Mouse (Mus musculus): Measurements from ENCODE around the gene Rab27a. TPM values are rescaled to one million over a fixed set of nuclear protein-coding genes. Genes with fewer than 3 reads are reported as not detected.

Rab27a gene
- polyA plus RNA-seq, 1 experiment = 0.06 TPM

DNA sequence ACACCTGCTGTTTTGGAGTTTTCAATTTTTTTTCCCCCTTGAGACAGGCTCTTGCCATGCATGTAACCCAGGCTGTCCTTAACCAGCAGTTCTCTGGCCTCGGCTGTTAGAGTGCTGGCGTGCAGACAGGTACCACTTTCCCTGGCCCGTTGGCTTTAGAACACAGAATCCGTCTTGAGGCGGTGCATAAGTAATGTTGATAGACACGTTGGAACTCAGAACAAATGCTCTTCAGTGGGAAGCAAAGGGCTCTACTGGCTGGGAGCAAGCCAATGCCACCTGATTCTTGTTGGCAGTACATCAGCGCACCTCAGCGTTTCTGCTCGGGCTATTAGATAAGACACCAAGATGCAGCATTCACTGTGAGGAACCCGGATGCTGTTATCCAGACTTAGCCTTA lies 24.8 kb upstream of the Rab27a start:
- Histone ChIP-seq H3K79me3 (ENCODE audit: low read depth) (no peaks in the 10 kb centered on the region), H3K36me3 (ENCODE audit: control insufficient read depth, insufficient read depth) (peaks cover 9% of the 10 kb centered on the region), H3K79me2 (ENCODE audit: control insufficient read depth, insufficient read depth) (no peaks in the 10 kb centered on the region), H3K4me3 (ENCODE audit: insufficient read depth, poor library complexity, severe bottlenecking) (no peak overlapping the region), H3ac (ENCODE audit: control insufficient read depth, insufficient read length, low read depth) (no peak overlapping the region), H3K27me3 (ENCODE audit: control insufficient read depth, insufficient read depth, insufficient read length) (no peaks in the 10 kb centered on the region)
- TF ChIP-seq CTCF (IDR thresholded peaks at IDR 0.05; ENCODE audit: control insufficient read depth, insufficient read depth, insufficient read length) (no peak), USF1 (IDR thresholded peaks at IDR 0.05; ENCODE audit: low read depth) (no peak), MYOD1 (IDR thresholded peaks at IDR 0.05; ENCODE audit: control insufficient read depth, insufficient read length, low read depth) (no peak), MAX (IDR thresholded peaks at IDR 0.05) (no peak), MYOG (IDR thresholded peaks at IDR 0.05; ENCODE audit: control insufficient read depth, extremely low read depth, insufficient read length) (no peak), CEBPB (IDR thresholded peaks at IDR 0.05; ENCODE audit: low read depth) (no peak), FOSL1 (IDR thresholded peaks at IDR 0.05; ENCODE audit: insufficient read depth, low read length, poor library complexity, severe bottlenecking) (no peak)

DNA sequence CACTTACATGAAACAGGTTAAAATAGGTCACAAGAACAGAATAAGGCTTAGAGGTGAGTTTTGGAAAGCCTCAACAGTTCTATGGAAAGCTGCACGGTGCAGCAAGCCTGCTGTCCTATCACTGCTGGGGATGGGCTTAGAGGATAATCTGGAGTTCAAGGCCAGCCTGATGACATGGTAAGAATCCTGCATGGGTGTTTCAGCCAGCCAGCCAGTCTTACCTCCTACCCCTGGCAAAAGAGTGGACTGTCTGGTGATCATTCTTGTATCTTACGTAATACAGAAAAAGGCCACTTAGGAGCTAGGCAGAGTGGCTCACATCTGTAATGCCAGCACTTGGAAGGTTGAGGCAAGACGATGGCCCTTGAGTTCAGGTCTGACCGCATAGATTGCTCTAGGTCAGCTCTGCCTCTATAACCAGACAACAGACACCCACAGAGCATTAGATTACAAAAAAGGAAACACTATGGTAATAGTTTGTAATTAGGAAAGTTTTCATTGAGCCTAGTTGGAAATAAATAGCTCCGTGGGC lies 24.0 kb upstream of the Rab27a start:
- H3K4me3 ChIP-seq (ENCODE audit: insufficient read depth, poor library complexity, severe bottlenecking) = no peak overlapping the region
- TF ChIP-seq MYOD1 (IDR thresholded peaks at IDR 0.05; ENCODE audit: control insufficient read depth, insufficient read length, low read depth) (no peak), FOSL1 (IDR thresholded peaks at IDR 0.05; ENCODE audit: insufficient read depth, low read length, poor library complexity, severe bottlenecking) (no peak), MYOG (IDR thresholded peaks at IDR 0.05; ENCODE audit: control insufficient read depth, extremely low read depth, insufficient read length) (no peak), MAX (IDR thresholded peaks at IDR 0.05) (no peak), USF1 (IDR thresholded peaks at IDR 0.05; ENCODE audit: low read depth) (no peak), CTCF (IDR thresholded peaks at IDR 0.05; ENCODE audit: control insufficient read depth, insufficient read depth, insufficient read length) (no peak), CEBPB (IDR thresholded peaks at IDR 0.05; ENCODE audit: low read depth) (no peak)
- peaks cover 9% of the 10 kb centered on the region for H3K36me3 ChIP-seq (ENCODE audit: control insufficient read depth, insufficient read depth)
- no peak overlapping the region for H3ac ChIP-seq (ENCODE audit: control insufficient read depth, insufficient read length, low read depth)
- no peaks in the 10 kb centered on the region for H3K79me2 ChIP-seq (ENCODE audit: control insufficient read depth, insufficient read depth)
- H3K27me3 ChIP-seq (ENCODE audit: control insufficient read depth, insufficient read depth, insufficient read length) = no peaks in the 10 kb centered on the region
- no peaks in the 10 kb centered on the region for H3K79me3 ChIP-seq (ENCODE audit: low read depth)

DNA sequence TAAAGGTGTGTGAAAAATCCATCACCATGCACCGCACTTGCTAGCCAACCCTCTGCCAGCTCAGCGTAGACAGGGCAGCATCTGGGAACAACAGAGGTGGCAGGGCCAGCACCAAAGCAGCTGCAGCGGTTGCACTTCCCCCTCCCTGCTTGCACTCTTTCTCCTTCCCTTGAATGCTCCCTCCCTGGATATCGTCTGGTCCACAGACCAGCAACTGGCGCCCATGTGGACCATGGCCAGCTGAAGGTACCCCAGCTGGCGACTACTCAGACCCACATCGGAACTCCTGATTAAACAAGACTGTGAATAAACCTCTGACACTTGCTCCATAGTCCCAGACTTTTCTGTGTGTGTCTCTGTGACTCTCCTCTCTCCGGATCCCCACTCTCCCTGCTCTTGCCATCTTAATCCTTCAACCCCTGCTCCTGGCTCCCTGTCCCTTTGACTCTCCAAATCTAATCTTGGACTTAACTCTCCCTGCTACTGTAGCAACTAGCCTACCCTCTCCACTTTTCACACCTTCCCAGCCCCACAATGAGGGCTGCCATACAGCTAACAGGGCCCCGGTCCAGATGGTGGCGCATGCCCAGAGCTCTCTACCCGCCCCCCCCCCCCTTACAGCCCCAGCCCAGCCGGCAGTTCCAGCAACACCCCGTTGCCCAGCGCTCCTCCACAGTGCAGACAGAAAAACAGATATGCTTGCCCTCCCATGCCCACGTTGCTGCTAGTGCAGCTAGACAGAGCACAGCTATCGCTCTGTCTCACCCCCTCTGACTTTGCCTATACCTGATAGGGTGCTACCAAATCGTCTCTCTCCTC lies 18.6 kb upstream of the Rab27a start:
- TF ChIP-seq CEBPB (IDR thresholded peaks at IDR 0.05; ENCODE audit: low read depth) = no peak
- Histone ChIP-seq H3ac (ENCODE audit: control insufficient read depth, insufficient read length, low read depth) (no peak overlapping the region), H3K4me3 (ENCODE audit: insufficient read depth, poor library complexity, severe bottlenecking) (no peak overlapping the region)

DNA sequence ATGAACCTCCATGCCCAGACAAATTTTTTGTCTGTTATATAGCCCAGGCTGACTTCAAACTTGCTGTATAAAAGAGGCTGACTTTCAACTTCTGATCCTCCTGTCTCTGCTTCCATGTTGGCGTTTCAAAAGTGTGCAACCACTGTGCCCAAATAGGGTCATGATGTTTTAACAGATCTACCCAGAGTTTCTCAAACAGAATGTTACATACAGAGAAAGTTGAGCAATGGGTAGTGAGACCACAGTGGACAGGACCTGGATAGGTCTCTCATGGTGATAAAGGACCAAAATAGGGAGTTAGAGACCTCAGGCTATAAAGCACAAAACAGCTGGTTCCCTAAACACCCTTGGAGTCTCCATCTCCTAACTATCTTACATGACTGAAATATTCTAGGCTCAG lies 14.2 kb upstream of the Rab27a start:
- no peak overlapping the region for H3ac ChIP-seq (ENCODE audit: control insufficient read depth, insufficient read length, low read depth)
- H3K79me3 ChIP-seq (ENCODE audit: low read depth) = no peaks in the 10 kb centered on the region
- H3K36me3 ChIP-seq (ENCODE audit: control insufficient read depth, insufficient read depth) = peaks cover 5% of the 10 kb centered on the region
- H3K79me2 ChIP-seq (ENCODE audit: control insufficient read depth, insufficient read depth) = no peaks in the 10 kb centered on the region
- TF ChIP-seq CEBPB (IDR thresholded peaks at IDR 0.05; ENCODE audit: low read depth) (no peak), CTCF (IDR thresholded peaks at IDR 0.05; ENCODE audit: control insufficient read depth, insufficient read depth, insufficient read length) (no peak), USF1 (IDR thresholded peaks at IDR 0.05; ENCODE audit: low read depth) (no peak), MYOD1 (IDR thresholded peaks at IDR 0.05; ENCODE audit: control insufficient read depth, insufficient read length, low read depth) (no peak), MYOG (IDR thresholded peaks at IDR 0.05; ENCODE audit: control insufficient read depth, extremely low read depth, insufficient read length) (no peak), MAX (IDR thresholded peaks at IDR 0.05) (no peak), FOSL1 (IDR thresholded peaks at IDR 0.05; ENCODE audit: insufficient read depth, low read length, poor library complexity, severe bottlenecking) (no peak)
- H3K4me3 ChIP-seq (ENCODE audit: insufficient read depth, poor library complexity, severe bottlenecking) = no peak overlapping the region
- H3K27me3 ChIP-seq (ENCODE audit: control insufficient read depth, insufficient read depth, insufficient read length) = no peaks in the 10 kb centered on the region

More for the DNA sequence above, 18.6 kb upstream of the Rab27a start:
- H3K79me3 ChIP-seq (ENCODE audit: low read depth) = no peaks in the 10 kb centered on the region
- H3K36me3 ChIP-seq (ENCODE audit: control insufficient read depth, insufficient read depth) = peaks cover 5% of the 10 kb centered on the region
- H3K79me2 ChIP-seq (ENCODE audit: control insufficient read depth, insufficient read depth) = no peaks in the 10 kb centered on the region
- H3K27me3 ChIP-seq (ENCODE audit: control insufficient read depth, insufficient read depth, insufficient read length) = no peaks in the 10 kb centered on the region

DNA sequence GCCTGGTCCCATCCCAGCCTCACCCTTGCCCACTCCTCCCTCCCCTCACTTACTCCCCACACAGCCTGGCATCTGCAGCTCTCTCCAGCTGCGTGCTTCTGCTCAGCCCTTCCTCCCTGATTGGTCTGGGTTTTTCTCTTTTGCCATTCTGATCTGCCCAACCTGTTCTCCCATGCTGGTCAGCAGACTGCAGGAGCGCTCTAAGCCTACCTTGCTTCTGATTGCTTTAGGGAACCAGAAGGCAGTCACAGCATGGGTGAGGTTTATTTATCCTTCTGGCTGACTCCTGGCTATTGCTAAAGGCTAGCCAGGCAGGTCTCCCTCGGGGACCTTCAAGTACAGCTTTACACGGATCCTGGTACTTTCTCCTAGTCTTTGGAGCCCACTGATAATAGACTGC lies 13.2 kb upstream of the Rab27a start:
- no peaks in the 10 kb centered on the region for H3K27me3 ChIP-seq (ENCODE audit: control insufficient read depth, insufficient read depth, insufficient read length)
- TF ChIP-seq USF1 (IDR thresholded peaks at IDR 0.05; ENCODE audit: low read depth) = no peak
- no peak for TF ChIP-seq MYOG (IDR thresholded peaks at IDR 0.05; ENCODE audit: control insufficient read depth, extremely low read depth, insufficient read length)
- no peak for TF ChIP-seq CEBPB (IDR thresholded peaks at IDR 0.05; ENCODE audit: low read depth)
- no peak for TF ChIP-seq FOSL1 (IDR thresholded peaks at IDR 0.05; ENCODE audit: insufficient read depth, low read length, poor library complexity, severe bottlenecking)
- no peak for TF ChIP-seq MYOD1 (IDR thresholded peaks at IDR 0.05; ENCODE audit: control insufficient read depth, insufficient read length, low read depth)
- no peak for TF ChIP-seq MAX (IDR thresholded peaks at IDR 0.05)
- H3ac ChIP-seq (ENCODE audit: control insufficient read depth, insufficient read length, low read depth) = no peak overlapping the region
- no peaks in the 10 kb centered on the region for H3K79me3 ChIP-seq (ENCODE audit: low read depth)
- H3K4me3 ChIP-seq (ENCODE audit: insufficient read depth, poor library complexity, severe bottlenecking) = no peak overlapping the region
- peaks cover 5% of the 10 kb centered on the region for H3K36me3 ChIP-seq (ENCODE audit: control insufficient read depth, insufficient read depth)
- no peaks in the 10 kb centered on the region for H3K79me2 ChIP-seq (ENCODE audit: control insufficient read depth, insufficient read depth)

DNA sequence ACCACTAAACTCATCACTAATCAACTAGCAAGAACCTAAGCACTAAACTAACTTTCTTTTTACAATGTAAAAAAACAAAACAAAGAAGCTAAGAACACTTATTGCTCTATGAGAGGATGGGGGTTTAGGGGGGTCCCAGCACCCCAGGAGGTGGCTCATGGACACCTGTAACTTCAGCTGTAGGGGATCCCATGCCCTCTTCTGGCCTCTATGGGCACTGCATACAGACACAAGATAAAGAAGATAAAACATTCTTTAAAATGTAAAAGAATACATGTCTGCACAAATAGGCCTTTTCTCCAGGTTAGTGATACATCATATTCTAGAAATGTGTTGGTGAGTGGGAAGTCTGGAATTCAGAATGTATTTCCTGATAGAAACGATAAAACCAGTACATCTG lies 11.2 kb upstream of the Rab27a start:
- H3ac ChIP-seq (ENCODE audit: control insufficient read depth, insufficient read length, low read depth) = no peak overlapping the region
- no peaks in the 10 kb centered on the region for H3K79me2 ChIP-seq (ENCODE audit: control insufficient read depth, insufficient read depth)
- H3K4me3 ChIP-seq (ENCODE audit: insufficient read depth, poor library complexity, severe bottlenecking) = no peak overlapping the region
- H3K36me3 ChIP-seq (ENCODE audit: control insufficient read depth, insufficient read depth) = peaks cover 5% of the 10 kb centered on the region
- H3K79me3 ChIP-seq (ENCODE audit: low read depth) = no peaks in the 10 kb centered on the region
- TF ChIP-seq FOSL1 (IDR thresholded peaks at IDR 0.05; ENCODE audit: insufficient read depth, low read length, poor library complexity, severe bottlenecking) (no peak), USF1 (IDR thresholded peaks at IDR 0.05; ENCODE audit: low read depth) (no peak), MYOD1 (IDR thresholded peaks at IDR 0.05; ENCODE audit: control insufficient read depth, insufficient read length, low read depth) (no peak), MAX (IDR thresholded peaks at IDR 0.05) (no peak), MYOG (IDR thresholded peaks at IDR 0.05; ENCODE audit: control insufficient read depth, extremely low read depth, insufficient read length) (no peak)
- H3K27me3 ChIP-seq (ENCODE audit: control insufficient read depth, insufficient read depth, insufficient read length) = no peaks in the 10 kb centered on the region
